Mouse (Mus musculus) liver, postnatal 0 days (tissue): ENCODE results near the gene Insyn1.

Experiments
- CTCF ChIP-seq: sonication (generic); IDR thresholded peaks from 2 replicates; pipeline ENCODE4 v1.5.1; 2016; ENCODE audit warnings: antibody characterized with exemption, low read depth
- EP300 ChIP-seq: IDR thresholded peaks from 2 replicates; pipeline ENCODE4 v1.6.1; 2016; ENCODE audit warnings: antibody characterized with exemption, low read depth, mild to moderate bottlenecking

DNA sequence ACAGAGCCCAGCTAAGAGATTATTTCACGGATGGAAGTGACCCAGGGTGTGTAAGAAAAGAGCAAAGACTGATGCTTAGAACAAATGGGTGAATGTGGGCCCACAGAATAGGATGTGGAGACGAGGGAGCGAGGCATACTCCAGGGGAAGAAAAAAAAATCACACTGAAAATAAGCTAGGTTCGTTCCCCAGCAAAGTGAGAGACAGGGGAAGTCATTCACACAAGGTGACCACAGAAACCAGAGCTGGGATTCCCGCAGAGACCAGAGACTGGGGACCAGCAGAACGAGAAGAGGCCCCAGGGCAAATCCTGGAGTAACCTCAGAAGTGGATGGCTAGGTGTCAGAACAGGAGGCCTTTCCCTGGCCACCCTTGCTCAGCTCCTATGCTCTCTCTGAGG, 57.0 kb downstream of the Insyn1 start:
- TF ChIP-seq CTCF (no peak), EP300 (no peak)
